9 mouse cellular contexts compared by ENCODE assay signal in the genomic region with DNA sequence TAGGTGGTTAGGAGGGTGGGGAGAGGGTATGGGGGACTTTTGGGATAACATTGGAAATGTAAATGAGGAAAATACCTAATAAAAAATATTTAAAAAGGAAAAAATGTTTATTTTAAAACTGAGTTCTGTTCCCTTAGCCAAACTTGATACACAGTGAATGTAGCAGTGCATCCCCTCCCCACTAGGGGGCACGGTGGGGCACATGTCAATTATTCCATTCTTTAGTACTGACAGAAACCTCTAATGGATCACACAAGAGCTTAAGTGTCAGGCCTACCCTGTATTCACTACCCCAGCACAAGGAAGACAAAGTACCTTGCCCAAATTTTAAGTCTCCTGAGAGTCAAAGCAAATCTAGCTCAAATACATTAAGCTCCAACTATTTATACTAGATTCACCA. TPM values are rescaled to one million over a fixed set of nuclear protein-coding genes. Genes with fewer than 3 reads are reported as not detected.
DNase-seq lines count a peak whose midpoint lies in the region; ATAC-seq and TF ChIP-seq lines count a peak whose summit lies in the region.
"Had no signal": no experiment of that assay in that cellular context is flagged by ENCODE, and none has a peak within 500 bp of the region (broad histone marks: within the 10 kb centered on the region; RNA-seq: fewer than 3 reads in every experiment).

No protein-coding gene starts in this region.

- no peak overlapping the region for H3K27ac ChIP-seq in forebrain, embryonic 10.5 days
- H3K27ac ChIP-seq in forebrain, embryonic 16.5 days (ENCODE audit: low read length): no peak overlapping the region
- H3K27ac ChIP-seq in kidney, adult 2 months (ENCODE audit: insufficient read depth, low read depth, low read length): no peak overlapping the region
- no peak overlapping the region for H3K27ac ChIP-seq in liver, embryonic 14.5 days
- H3K27ac ChIP-seq: heart, embryonic 13.5 days had no signal

- 17% methylated on average over 1 of the region's 1 CpGs for WGBS in forebrain, embryonic 10.5 days
- WGBS in forebrain, embryonic 16.5 days: 8% methylated on average over 1 of the region's 1 CpGs
- 8% methylated on average over 1 of the region's 1 CpGs for WGBS in kidney, adult 2 months
- WGBS in liver, embryonic 14.5 days (ENCODE audit: insufficient replicate concordance): 0% methylated on average over 1 of the region's 1 CpGs

- TF ChIP-seq POLR2A in kidney, adult 2 months (IDR thresholded peaks at IDR 0.05; ENCODE audit: low read depth, low read length): no peak

- no peaks in the 10 kb centered on the region for H3K4me1 ChIP-seq in forebrain, embryonic 10.5 days
- H3K4me1 ChIP-seq in forebrain, embryonic 16.5 days (replicated peaks; ENCODE audit: control insufficient read depth, insufficient read depth, low read length): no peaks in the 10 kb centered on the region
- no peaks in the 10 kb centered on the region for H3K4me1 ChIP-seq in kidney, adult 2 months (ENCODE audit: control insufficient read depth, insufficient read depth, low read length)
- no peaks in the 10 kb centered on the region for H3K4me1 ChIP-seq in liver, embryonic 14.5 days (replicated peaks; ENCODE audit: control insufficient read depth in 2 of 2, insufficient read depth in 2 of 2, low read length in 1 of 2)
- H3K4me1 ChIP-seq: heart, embryonic 13.5 days had no signal

- TF ChIP-seq EP300 in liver, embryonic 14.5 days (IDR thresholded peaks at IDR 0.05; ENCODE audit: low read depth): no peak

- H3K27me3 ChIP-seq in forebrain, embryonic 10.5 days (ENCODE audit: poor library complexity, severe bottlenecking): no peaks in the 10 kb centered on the region
- no peaks in the 10 kb centered on the region for H3K27me3 ChIP-seq in forebrain, embryonic 16.5 days (replicated peaks; ENCODE audit: control insufficient read depth, insufficient read depth, low read length)
- no peaks in the 10 kb centered on the region for H3K27me3 ChIP-seq in kidney, adult 2 months (replicated peaks; ENCODE audit: control insufficient read depth, insufficient read depth, low read length)
- no peaks in the 10 kb centered on the region for H3K27me3 ChIP-seq in liver, embryonic 14.5 days (ENCODE audit: control insufficient read depth, insufficient read depth, low read length)
- H3K27me3 ChIP-seq: heart, embryonic 13.5 days had no signal

- no peaks in the 10 kb centered on the region for H3K36me3 ChIP-seq in forebrain, embryonic 10.5 days (replicated peaks)
- no peaks in the 10 kb centered on the region for H3K36me3 ChIP-seq in forebrain, embryonic 16.5 days (ENCODE audit: control insufficient read depth, insufficient read depth)
- H3K36me3 ChIP-seq in kidney, adult 2 months (ENCODE audit: control insufficient read depth, insufficient read depth, low read length): no peaks in the 10 kb centered on the region
- H3K36me3 ChIP-seq in liver, embryonic 14.5 days (replicated peaks; ENCODE audit: control insufficient read depth, insufficient read depth, low read depth): no peaks in the 10 kb centered on the region
- H3K36me3 ChIP-seq: heart, embryonic 13.5 days had no signal

- peak; percentile 74 for TF ChIP-seq CTCF in kidney, adult 2 months (conservative IDR thresholded peaks at IDR 0.05; ENCODE audit: insufficient read depth, insufficient read length, low read depth, low read length)
- TF ChIP-seq CTCF in liver, embryonic 14.5 days (IDR thresholded peaks at IDR 0.05; ENCODE audit: low read depth): peak; percentile 64

- no peak for ATAC-seq in forebrain, embryonic 16.5 days
- no peak for ATAC-seq in liver, embryonic 14.5 days (ENCODE audit: insufficient read depth)

- H3K4me2 ChIP-seq in forebrain, embryonic 16.5 days (ENCODE audit: low read length): no peak overlapping the region
- H3K4me2 ChIP-seq in liver, embryonic 14.5 days (ENCODE audit: low read depth): no peak overlapping the region
- H3K4me2 ChIP-seq: heart, embryonic 13.5 days had no signal

- peak; percentile 15 for DNase-seq in forebrain, embryonic 10.5 days (ENCODE audit: extremely low spot score, low spot score)
- peak; percentile 8 to 10 for DNase-seq in right cerebral cortex, adult 2 months (ENCODE audit: low spot score in 2 of 2)
- DNase-seq in right cerebral cortex, postnatal 25 days: no peak
- DNase-seq in cerebellum, postnatal 10 days: peak; percentile 70 to 71
- peak; percentile 69 for DNase-seq in kidney, adult 2 months
- DNase-seq in liver, embryonic 14.5 days (ENCODE audit: low read depth in 3 of 3, low spot score in 3 of 3): no peak
- peak; percentile 77 for DNase-seq in testis, postnatal 10 days (ENCODE audit: low spot score)

- peaks cover 3% of the 10 kb centered on the region; the same call in 1 of the 2 replicates for H3K9me3 ChIP-seq in forebrain, embryonic 10.5 days
- H3K9me3 ChIP-seq in forebrain, embryonic 16.5 days (ENCODE audit: control insufficient read depth, low read length): no peaks in the 10 kb centered on the region
- no peaks in the 10 kb centered on the region for H3K9me3 ChIP-seq in liver, embryonic 14.5 days (ENCODE audit: control insufficient read depth, low read length)
- H3K9me3 ChIP-seq: heart, embryonic 13.5 days had no signal

- H3K9ac ChIP-seq in forebrain, embryonic 16.5 days (replicated peaks; ENCODE audit: low read depth, low read length): no peak overlapping the region
- H3K9ac ChIP-seq in liver, embryonic 14.5 days (replicated peaks): no peak overlapping the region
- H3K9ac ChIP-seq: heart, embryonic 13.5 days had no signal

- H3K4me3 ChIP-seq in forebrain, embryonic 10.5 days: no peak overlapping the region
- H3K4me3 ChIP-seq in forebrain, embryonic 16.5 days (replicated peaks; ENCODE audit: low read length): no peak overlapping the region
- no peak overlapping the region for H3K4me3 ChIP-seq in kidney, adult 2 months (ENCODE audit: insufficient read depth, low read depth, low read length)
- H3K4me3 ChIP-seq in liver, embryonic 14.5 days (ENCODE audit: insufficient read depth in 1 of 2, low read depth in 2 of 2, low read length in 2 of 2): no peak overlapping the region
- H3K4me3 ChIP-seq: heart, embryonic 13.5 days had no signal

RNA-seq across cellular contexts. Expression of gene Fbxw18, which starts 17.2 kb away (rescaled TPM):
- not detected in 2 replicates for polyA plus RNA-seq in forebrain, embryonic 10.5 days (2016; fragmentation: Nextera tagmentation; extraction: Ambion mirVana)
- not detected in 2 replicates for polyA plus RNA-seq in forebrain, embryonic 16.5 days (2015; fragmentation: Nextera tagmentation; extraction: Ambion mirVana)
- polyA plus RNA-seq in kidney, adult 2 months (2012; rRNA removed): 0.05 and 0.09 TPM in 2 replicates
- polyA plus RNA-seq in liver, embryonic 14.5 days (2012; rRNA removed): not detected in 2 replicates
- polyA plus RNA-seq in liver, embryonic 14.5 days (2014; fragmentation: Nextera tagmentation; extraction: Ambion mirVana): not detected in 2 replicates
- polyA plus RNA-seq: heart, embryonic 13.5 days had no signal

RNA-seq across cellular contexts. Expression of gene Fbxw25, which starts 20.8 kb away (rescaled TPM):
- not detected in 2 replicates for polyA plus RNA-seq in forebrain, embryonic 10.5 days (2016; fragmentation: Nextera tagmentation; extraction: Ambion mirVana)
- not detected in 2 replicates for polyA plus RNA-seq in forebrain, embryonic 16.5 days (2015; fragmentation: Nextera tagmentation; extraction: Ambion mirVana)
- polyA plus RNA-seq in kidney, adult 2 months (2012; rRNA removed): not detected in 2 replicates
- not detected in 2 replicates for polyA plus RNA-seq in liver, embryonic 14.5 days (2012; rRNA removed)
- polyA plus RNA-seq in liver, embryonic 14.5 days (2014; fragmentation: Nextera tagmentation; extraction: Ambion mirVana): not detected in 2 replicates
- polyA plus RNA-seq: heart, embryonic 13.5 days had no signal

RNA-seq across cellular contexts. Expression of gene Fbxw24, which starts 59.4 kb away (rescaled TPM):
- polyA plus RNA-seq in forebrain, embryonic 10.5 days (2016; fragmentation: Nextera tagmentation; extraction: Ambion mirVana): not detected in 2 replicates
- 0.27 TPM in 1 of 2 replicates, not detected in the other for polyA plus RNA-seq in forebrain, embryonic 16.5 days (2015; fragmentation: Nextera tagmentation; extraction: Ambion mirVana)
- polyA plus RNA-seq in kidney, adult 2 months (2012; rRNA removed): not detected in 2 replicates
- polyA plus RNA-seq in liver, embryonic 14.5 days (2012; rRNA removed): not detected in 2 replicates
- not detected in 2 replicates for polyA plus RNA-seq in liver, embryonic 14.5 days (2014; fragmentation: Nextera tagmentation; extraction: Ambion mirVana)
- polyA plus RNA-seq: heart, embryonic 13.5 days had no signal

Comparison
In these comparisons a context has a peak if more than half of its experiments do, and no peak if none do; other contexts are left out.
1. DNase-seq: peak in forebrain, embryonic 10.5 days (single experiment), right cerebral cortex, adult 2 months (2 of 2), cerebellum, postnatal 10 days (2 of 2), kidney, adult 2 months (single experiment) and testis, postnatal 10 days (single experiment); none in right cerebral cortex, postnatal 25 days (single experiment) and liver, embryonic 14.5 days (0 of 3).